Mouse (Mus musculus): ENCODE results near the gene Adk.

DNA sequence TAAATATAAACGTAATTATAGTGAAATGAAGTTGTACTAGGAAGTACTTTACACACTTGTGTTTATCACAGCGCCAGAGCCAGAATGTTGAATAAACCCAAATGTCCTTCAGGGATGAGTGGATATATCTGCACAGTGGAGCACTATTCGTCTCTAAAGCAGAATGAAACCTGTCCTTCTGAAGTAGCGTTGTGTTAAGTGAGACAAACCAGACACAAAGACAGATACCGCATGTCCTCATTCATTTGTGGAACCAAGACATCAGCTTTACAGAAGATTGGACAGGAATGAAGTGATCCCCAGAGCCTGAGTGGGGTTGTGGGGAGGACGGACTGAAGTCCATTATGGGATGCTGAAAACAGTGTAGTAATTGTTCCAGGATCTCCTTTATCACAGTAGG, 126.0 kb downstream of the Adk start:
- no peak for TF ChIP-seq CTCF (IDR thresholded peaks at IDR 0.05; ENCODE audit: low read depth)
- no peak for TF ChIP-seq EP300 (IDR thresholded peaks at IDR 0.05; ENCODE audit: low read depth)
